Mouse (Mus musculus) limb, embryonic 10.5 days (tissue): Measurements from ENCODE around the gene Got1. TPM values are rescaled to one million over a fixed set of nuclear protein-coding genes. Genes with fewer than 3 reads are reported as not detected.
A peak's percentile ranks its signal among the peaks of the same experiment; 100 is the strongest.

Source experiments
- DNase-seq: peaks from one replicate; pipeline ENCODE4 v3.0.0-alpha.2; 2017; ENCODE audit warnings: low spot score
- H3K27ac ChIP-seq: fragments of 300-500 bp; sonication (generic); 2 replicates; pipeline ENCODE4 v1.5.1; 2016; ENCODE audit warnings: mild to moderate bottlenecking
- H3K27me3 ChIP-seq: fragments of 300-500 bp; sonication (generic); 2 replicates; pipeline ENCODE4 v1.6.1; 2016; ENCODE audit warnings: low read depth, mild to moderate bottlenecking; ENCODE audit not compliant: poor library complexity, severe bottlenecking
- H3K36me3 ChIP-seq: fragments of 300-500 bp; sonication (generic); 2 replicates; pipeline ENCODE4 v1.6.1; 2016; ENCODE audit warnings: mild to moderate bottlenecking, moderate library complexity
- H3K4me1 ChIP-seq: fragments of 300-500 bp; sonication (generic); 2 replicates; pipeline ENCODE4 v1.6.1; 2016
- H3K4me3 ChIP-seq: fragments of 300-500 bp; sonication (generic); 2 replicates; pipeline ENCODE4 v1.5.1; 2016; ENCODE audit warnings: mild to moderate bottlenecking, moderate library complexity
- H3K9me3 ChIP-seq: fragments of 300-500 bp; sonication (generic); replicated peaks from 2 replicates; pipeline ENCODE4 v1.6.1; 2016; ENCODE audit warnings: mild to moderate bottlenecking
- whole genome bisulfite sequencing: fragments of 180-500 bp; shearing (Covaris S2); methylation state at CpG from one replicate; pipeline ENCODE4 v1.1.7; 2016; 5-methylcytosine and 5-hydroxymethylcytosine counted together
- polyA plus RNA-seq: library from polyadenylated mRNA; unstranded; fragments of >200 nt; fragmentation: Nextera tagmentation; extraction: Ambion mirVana; gene quantifications from 2 replicates; pipeline ENCODE4 v1.2.1, GENCODE M21; 2016

Gene Got1
- polyA plus RNA-seq = 53.9 and 64.8 TPM in 2 replicates

DNA sequence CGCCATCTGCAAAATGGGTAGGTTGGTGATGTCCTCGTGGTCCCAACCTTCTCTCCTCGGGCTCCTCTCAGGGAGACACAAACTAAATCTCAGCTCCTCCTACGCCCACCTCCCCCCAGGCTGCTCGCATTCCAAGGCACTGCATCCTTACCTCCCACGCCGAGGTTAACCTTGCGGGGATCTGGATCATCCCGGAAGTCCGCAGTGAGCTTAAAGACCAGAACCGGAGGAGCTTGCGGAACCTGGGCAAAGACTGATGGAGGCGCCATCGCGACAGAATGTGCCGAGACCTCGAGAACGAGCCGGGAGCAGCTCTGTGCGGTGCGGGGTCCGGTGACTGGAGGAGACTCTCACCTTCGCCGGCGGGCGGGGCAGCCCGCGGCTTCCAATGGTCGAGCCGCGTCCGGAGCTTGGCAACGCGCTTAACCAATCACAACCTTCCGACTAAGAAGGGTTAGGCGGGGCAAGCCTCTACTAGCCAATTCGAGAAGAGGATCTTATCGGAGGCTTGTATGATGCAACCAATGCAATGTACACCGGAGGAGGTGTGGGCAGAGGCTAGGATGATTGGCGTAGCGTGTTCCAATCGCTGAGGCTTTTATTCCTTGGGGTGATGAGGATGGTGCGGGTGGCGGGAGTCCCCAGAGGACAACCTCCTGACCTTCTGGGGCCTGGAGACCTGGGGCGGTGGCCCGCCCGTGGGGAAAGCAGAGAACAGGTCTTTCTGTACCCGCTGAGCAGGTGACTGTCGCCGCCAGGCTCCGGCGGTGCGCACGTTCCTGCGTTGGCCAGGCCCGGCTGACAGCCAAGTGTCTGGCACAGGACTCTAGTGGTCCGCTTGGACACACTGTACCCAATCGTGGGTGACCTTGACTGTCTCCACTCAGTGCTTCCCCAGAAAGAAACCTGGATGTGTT lies at the start of gene Got1:
Gene Got1 (minus strand): TSS at position 419 of the 917 bp plus-strand sequence.
- Histone ChIP-seq H3K27me3 (0 out of 2 replicates have a peak, but pooled peaks cover 10% of the 10 kb centered on the region), H3K4me3 (peak within 1 kb of the TSS; percentile 85), H3K36me3 (0 out of 2 replicates have a peak, but pooled peaks cover under 1% of the 10 kb centered on the region), H3K4me1 (peaks cover 31% of the 10 kb centered on the region), H3K27ac (peak within 1 kb of the TSS; percentile 90), H3K9me3 (no peaks in the 10 kb centered on the region)
- WGBS = under 1% methylated on average over 58 of the region's 58 CpGs
- peak; percentile 92 for DNase-seq

DNA sequence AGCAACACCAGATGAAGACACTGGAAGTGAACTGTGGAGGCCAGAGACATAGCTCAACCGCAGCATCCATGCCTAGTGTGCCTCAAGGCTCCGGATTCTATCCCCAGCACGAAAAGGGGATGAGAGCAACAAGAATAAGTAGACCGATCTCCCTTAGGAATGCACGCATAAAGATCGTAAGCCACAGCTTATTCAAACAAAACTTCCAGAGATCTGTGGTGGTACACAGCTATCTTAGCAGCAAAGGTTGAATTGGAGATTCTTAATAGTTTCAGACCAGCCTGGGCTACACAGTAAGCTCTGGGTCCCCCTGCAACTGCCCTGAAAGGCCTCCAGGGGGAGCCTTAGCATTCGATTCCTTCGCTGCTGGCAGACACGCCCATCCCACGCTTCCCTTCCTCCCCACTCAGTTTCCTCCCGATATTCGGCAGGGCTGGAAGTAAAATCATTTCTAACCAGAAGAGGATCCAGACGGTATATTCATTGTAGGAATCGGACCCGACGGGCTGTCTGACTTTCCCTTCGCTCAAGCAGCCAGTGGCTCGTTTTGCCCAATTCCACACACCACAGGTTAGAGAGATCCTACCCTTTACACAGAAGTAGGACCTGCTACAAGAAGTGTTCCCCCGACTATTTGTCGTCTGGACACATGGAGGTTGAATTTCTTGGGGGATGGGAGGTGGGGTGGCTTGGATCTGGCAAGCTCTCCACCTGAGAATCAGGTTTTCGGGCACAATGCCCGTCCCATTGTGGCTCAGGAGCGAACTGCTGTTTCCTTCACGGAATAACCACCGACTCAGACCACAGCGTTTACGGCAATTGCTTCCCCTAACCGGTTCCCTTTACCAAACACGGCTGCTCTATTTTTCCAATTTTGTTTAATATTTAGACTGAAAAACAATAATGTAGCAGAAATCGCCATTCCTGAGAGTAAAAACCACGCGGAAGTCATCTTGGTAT lies 46.7 kb upstream of the Got1 start:
- Histone ChIP-seq H3K27ac (no peak overlapping the region), H3K9me3 (no peaks in the 10 kb centered on the region), H3K4me3 (peak overlapping the region; percentile 53), H3K27me3 (peaks cover 74% of the 10 kb centered on the region), H3K4me1 (peaks cover 8% of the 10 kb centered on the region; the same call in 1 of the 2 replicates), H3K36me3 (no peaks in the 10 kb centered on the region)
- DNase-seq = peak; percentile 82
- WGBS = 15% methylated on average over 32 of the region's 32 CpGs

DNA sequence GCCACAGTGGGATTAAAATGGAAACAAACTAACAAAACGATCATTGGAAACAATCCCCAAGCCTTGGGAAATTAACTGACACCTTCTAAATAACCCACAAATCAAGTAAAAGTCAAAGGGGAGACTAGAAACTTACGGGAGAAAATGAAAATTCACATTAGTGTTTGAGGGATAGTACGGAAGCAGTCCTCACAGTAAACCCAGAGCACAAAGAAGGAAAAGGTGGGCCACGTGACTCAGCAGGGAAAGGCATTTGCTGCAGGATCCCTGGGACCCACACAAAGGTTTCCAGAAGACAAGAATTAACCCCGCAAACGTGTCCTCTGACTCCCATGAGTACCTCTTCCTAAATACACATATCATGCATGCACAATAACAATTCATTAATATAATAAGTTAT lies 44.7 kb upstream of the Got1 start:
- Histone ChIP-seq H3K27ac (no peak overlapping the region), H3K4me1 (peaks cover 8% of the 10 kb centered on the region; the same call in 1 of the 2 replicates), H3K9me3 (no peaks in the 10 kb centered on the region), H3K27me3 (peaks cover 57% of the 10 kb centered on the region), H3K4me3 (no peak overlapping the region), H3K36me3 (no peaks in the 10 kb centered on the region)
- WGBS = 52% methylated on average over 6 of the region's 6 CpGs
- no peak for DNase-seq

DNA sequence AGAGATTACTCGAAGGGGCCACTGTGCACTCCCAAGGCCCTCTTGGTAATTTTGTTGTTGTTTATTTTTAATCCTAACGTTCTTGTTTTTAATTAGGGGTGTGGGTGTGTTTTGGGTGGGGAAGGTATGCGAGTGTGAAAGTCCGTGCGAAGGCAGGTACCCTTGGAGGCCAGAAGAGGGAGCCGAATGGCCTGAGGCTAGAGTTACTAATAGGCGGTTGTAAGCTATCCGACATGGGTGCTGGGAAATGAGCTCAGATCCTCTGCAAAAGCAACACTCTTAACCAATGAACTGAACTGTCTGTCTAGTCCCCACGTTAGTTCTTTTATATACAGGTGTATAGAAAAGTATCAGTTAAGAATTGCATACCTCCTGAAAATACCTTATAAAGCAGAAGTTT lies 43.9 kb upstream of the Got1 start:
- Histone ChIP-seq H3K36me3 (no peaks in the 10 kb centered on the region), H3K9me3 (no peaks in the 10 kb centered on the region), H3K4me3 (no peak overlapping the region), H3K4me1 (peaks cover 8% of the 10 kb centered on the region; the same call in 1 of the 2 replicates), H3K27ac (no peak overlapping the region), H3K27me3 (peaks cover 49% of the 10 kb centered on the region)
- WGBS = 46% methylated on average over 9 of the region's 9 CpGs
- DNase-seq = no peak

DNA sequence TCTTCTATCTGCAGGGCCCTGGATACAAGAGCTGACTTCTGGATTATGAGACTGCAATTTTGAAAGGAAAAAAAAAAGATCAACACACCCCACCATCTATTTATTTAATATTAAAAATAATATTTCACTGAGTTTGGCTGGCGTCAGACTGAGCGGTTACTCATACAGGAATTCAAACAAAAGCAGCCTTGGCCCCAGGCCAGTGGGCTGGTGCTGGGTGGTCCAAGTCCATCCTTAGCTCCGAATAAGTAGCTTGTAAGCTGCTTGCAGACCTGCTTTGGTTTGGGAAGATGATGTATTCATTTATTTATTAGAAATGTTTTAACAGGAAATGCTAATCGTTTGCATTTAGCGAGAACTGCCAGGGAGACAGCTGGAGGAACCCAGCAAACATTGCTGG lies 38.8 kb upstream of the Got1 start:
- Histone ChIP-seq H3K27me3 (0 out of 2 replicates have a peak, but pooled peaks cover 5% of the 10 kb centered on the region), H3K4me3 (no peak overlapping the region), H3K9me3 (no peaks in the 10 kb centered on the region), H3K36me3 (no peaks in the 10 kb centered on the region), H3K27ac (no peak overlapping the region), H3K4me1 (no peaks in the 10 kb centered on the region)
- DNase-seq = no peak
- 89% methylated on average over 5 of the region's 5 CpGs for WGBS

DNA sequence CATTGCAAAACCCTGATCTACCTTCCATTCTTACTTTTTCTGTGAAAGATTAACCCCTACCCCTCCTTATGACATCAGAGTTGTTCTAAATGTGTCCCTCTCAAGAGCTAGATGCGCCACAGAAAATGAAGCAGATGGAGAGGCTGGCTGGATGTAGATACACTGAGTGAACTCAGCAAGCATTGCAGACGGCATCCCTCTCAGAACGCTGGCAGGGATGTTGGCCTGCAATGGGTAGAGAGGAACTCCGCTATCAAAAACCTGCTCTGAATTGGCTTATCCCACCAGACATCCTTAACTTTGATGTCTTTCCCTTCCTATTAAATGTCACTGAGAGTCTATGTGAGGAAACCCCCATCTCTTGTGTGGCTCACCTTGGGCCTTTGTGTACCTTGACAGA lies 37.4 kb upstream of the Got1 start:
- Histone ChIP-seq H3K4me1 (no peaks in the 10 kb centered on the region), H3K4me3 (no peak overlapping the region), H3K27me3 (no peaks in the 10 kb centered on the region), H3K9me3 (no peaks in the 10 kb centered on the region), H3K27ac (no peak overlapping the region), H3K36me3 (no peaks in the 10 kb centered on the region)
- WGBS = 86% methylated on average over 4 of the region's 4 CpGs
- DNase-seq = no peak

DNA sequence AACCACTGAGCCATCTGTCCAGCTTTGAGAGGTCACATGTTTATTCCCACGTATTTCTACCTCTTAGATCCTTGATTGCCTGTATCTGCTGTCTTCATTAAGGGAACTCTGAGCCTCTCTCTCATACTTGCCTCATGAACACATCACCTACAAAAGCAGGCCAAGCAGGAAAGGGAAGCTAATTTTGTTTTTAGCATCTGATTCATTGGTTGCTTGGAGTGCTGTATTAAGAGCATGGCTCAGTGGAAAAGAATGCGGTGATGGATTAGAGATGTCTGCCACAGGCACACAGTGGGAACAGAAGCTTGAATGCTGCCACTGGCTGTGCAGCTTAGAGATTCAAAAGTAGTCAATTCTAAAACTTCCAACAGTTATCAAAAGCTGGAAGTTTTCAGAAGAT lies 35.8 kb upstream of the Got1 start:
- Histone ChIP-seq H3K27me3 (no peaks in the 10 kb centered on the region), H3K27ac (no peak overlapping the region), H3K4me3 (no peak overlapping the region), H3K4me1 (no peaks in the 10 kb centered on the region), H3K36me3 (no peaks in the 10 kb centered on the region), H3K9me3 (no peaks in the 10 kb centered on the region)
- no peak for DNase-seq
- 84% methylated on average over 2 of the region's 2 CpGs for WGBS

DNA sequence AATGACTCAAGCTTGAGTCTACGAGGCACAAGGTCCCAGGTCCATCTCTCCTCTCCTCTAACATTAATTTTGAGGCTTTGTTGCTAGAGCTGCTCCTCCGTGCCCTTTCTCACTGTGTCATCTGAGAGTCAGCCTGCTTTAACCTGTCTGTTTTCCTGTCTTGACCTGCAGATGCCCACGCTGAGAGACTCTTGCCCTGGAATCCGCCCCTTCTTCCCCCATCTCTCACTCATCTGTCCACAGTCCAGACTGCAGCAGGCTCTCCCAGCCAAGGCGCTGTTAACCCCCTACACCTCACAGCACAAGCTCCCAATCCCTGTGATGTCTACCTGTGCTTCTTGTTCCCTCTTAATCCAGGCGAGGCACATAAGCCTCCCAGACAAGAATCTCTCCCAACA lies 27.1 kb upstream of the Got1 start:
- Histone ChIP-seq H3K36me3 (no peaks in the 10 kb centered on the region), H3K27me3 (peaks cover 20% of the 10 kb centered on the region; the same call in 1 of the 2 replicates), H3K9me3 (no peaks in the 10 kb centered on the region), H3K27ac (no peak overlapping the region), H3K4me1 (peaks cover 6% of the 10 kb centered on the region), H3K4me3 (no peak overlapping the region)
- WGBS = 68% methylated on average over 6 of the region's 6 CpGs
- no peak for DNase-seq

DNA sequence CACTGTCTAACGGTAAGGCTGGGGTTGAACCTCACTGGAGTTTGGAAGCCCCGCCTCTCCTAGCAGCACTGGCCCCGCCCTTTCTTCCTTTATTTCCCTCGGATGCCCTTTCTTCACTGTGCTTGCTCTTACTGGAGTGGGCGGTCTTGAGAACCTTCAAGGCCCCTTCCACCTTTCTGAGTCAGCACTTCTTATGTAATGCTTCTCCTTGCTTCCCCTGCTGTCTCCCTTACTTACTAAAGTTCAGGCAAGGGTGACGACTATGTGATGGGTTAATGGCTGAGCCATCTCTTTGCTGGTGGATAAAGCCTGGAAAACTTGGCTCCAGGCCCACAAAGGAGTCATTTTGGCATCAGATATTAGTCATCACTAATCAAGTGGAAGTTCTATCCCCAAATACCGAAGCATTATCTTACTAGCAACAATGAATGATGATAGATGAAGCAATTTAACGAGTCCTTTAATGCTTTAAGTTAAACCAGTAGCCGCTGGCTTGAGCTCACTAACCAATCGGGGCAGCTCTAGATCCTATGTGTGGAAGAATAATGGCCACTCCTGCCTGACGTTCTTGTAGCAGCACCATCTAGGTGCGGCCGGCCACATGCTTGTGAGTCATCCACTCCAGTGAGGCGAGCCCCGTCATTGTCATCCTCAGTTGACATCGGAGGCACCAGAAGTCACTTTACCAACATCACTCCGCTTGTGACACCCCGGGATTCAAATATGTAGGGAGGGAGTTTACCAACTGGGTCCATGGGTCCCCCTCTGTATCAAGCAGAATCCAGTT lies 26.5 kb upstream of the Got1 start:
- Histone ChIP-seq H3K27ac (no peak overlapping the region), H3K9me3 (no peaks in the 10 kb centered on the region), H3K36me3 (no peaks in the 10 kb centered on the region), H3K27me3 (peaks cover 22% of the 10 kb centered on the region; the same call in 1 of the 2 replicates), H3K4me3 (no peak overlapping the region), H3K4me1 (peaks cover 12% of the 10 kb centered on the region)
- DNase-seq = no peak
- 80% methylated on average over 18 of the region's 18 CpGs for WGBS

DNA sequence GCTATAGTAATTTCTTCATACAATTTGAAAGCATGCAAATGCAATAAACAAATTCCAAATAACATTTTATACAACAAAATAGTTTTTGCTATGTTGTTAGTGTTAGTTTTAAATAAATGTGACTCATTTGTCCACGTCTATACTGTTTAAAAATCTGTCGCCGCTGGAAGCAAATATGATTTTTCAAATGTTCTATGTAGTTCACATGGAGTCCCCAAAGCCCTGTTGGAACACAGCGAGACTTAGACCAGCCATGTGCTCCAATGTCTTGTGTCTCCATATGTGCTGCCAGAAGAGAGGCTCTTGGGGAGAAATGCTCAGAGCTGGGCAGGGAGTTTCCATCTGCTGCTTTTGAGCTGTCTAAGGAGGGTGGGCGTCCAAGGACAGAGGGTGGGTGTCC lies 23.7 kb upstream of the Got1 start:
- no peak for DNase-seq
- Histone ChIP-seq H3K27ac (no peak overlapping the region), H3K36me3 (no peaks in the 10 kb centered on the region), H3K4me3 (no peak overlapping the region), H3K27me3 (peaks cover 22% of the 10 kb centered on the region; the same call in 1 of the 2 replicates), H3K4me1 (peaks cover 12% of the 10 kb centered on the region), H3K9me3 (no peaks in the 10 kb centered on the region)
- WGBS = 91% methylated on average over 5 of the region's 5 CpGs

DNA sequence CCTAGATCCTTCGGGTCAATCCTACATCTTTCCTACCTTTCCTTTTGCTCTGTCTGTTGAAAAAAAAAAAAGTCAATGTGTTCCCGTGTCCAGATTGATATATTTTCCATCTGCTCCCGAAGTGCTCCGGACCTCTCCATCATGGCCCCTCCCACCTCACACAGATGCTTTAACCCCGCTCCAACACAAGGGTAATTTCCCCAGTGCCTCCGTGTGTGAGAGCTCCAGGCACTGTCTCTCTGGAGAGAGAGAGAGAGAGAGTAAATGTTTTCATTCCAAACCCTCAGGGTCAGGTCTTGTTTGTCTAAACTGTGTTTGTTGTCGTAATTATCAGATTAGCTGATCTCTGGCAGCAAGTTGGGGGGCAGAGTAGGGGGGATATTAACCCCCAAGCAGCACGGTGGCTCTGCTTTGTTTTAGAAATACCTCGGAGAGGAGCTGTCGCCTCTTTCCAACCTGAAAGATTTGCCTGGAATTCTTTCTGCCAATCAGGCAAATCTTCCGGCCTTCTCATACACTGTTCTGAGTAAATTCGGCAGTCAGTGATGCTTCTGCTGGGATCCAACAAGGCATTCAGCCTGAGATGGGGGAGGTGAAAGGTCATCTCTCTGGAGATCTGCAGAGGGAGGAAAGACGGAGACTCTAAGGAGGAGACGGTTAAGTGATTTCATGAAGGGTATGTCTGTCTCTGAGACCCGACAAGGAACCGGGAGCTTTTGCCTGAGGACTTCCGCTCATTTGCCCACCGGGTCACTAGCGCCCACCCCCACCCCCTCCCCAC lies 22.1 kb upstream of the Got1 start:
- no peak for DNase-seq
- no peaks in the 10 kb centered on the region for H3K9me3 ChIP-seq
- H3K27me3 ChIP-seq = peaks cover 20% of the 10 kb centered on the region; the same call in 1 of the 2 replicates
- WGBS = 8% methylated on average over 19 of the region's 19 CpGs
- peak overlapping the region; percentile 30 for H3K4me3 ChIP-seq
- H3K27ac ChIP-seq = no peak overlapping the region; the same call in 1 of the 2 replicates
- no peaks in the 10 kb centered on the region for H3K36me3 ChIP-seq
- peaks cover 12% of the 10 kb centered on the region for H3K4me1 ChIP-seq
